Mouse (Mus musculus): ENCODE results near the gene Upk3b. TPM values are rescaled to one million over a fixed set of nuclear protein-coding genes. Genes with fewer than 3 reads are reported as not detected.

Gene Upk3b
- total RNA-seq (2023): not detected

DNA sequence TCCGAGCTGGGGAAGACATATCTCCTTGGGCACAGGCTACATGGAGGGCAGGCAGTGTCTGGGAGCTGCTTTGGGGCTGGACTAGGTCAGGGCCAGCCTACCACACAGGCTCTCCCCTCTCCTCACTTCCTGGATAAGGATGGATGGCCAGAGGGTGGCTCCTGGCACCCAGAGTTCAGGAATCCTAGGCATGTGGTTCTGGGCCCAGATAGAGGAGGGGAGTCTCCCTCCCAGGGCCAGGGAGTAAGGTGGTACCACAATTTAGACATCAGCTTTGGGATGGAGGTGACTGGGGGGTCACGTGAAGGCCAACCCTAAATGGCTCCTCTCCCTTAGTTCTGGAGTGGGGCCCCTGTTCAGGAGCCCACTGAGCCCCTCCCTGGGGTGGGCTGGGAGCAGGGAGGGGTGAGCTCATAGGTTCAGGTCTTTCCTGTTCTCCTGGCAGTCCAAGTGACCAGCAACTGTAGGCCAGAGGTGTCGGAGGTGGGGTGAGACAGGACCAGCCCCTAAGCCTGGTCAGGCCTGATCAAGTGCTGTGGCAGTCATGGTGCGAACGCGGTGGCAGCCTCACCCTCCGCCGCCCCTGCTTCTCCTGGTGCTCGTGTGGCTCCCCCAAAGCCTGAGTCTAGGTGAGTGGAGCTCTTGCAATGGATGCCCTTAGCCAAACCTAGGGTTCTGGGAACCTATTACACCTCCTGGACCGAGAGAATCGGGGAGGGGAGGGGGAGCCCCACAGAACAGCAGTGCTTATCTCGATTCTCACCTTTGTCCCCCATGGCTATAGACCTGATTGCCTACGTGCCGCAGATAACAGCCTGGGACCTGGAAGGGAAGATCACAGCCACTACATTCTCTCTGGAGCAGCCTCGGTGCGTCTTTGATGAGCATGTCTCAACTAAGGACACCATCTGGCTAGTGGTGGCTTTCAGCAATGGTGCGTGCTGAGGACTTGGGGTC lies at the start of gene Upk3b:
TSS of gene Upk3b (plus strand) at position 239 of the 957 bp plus-strand sequence.

DNA sequence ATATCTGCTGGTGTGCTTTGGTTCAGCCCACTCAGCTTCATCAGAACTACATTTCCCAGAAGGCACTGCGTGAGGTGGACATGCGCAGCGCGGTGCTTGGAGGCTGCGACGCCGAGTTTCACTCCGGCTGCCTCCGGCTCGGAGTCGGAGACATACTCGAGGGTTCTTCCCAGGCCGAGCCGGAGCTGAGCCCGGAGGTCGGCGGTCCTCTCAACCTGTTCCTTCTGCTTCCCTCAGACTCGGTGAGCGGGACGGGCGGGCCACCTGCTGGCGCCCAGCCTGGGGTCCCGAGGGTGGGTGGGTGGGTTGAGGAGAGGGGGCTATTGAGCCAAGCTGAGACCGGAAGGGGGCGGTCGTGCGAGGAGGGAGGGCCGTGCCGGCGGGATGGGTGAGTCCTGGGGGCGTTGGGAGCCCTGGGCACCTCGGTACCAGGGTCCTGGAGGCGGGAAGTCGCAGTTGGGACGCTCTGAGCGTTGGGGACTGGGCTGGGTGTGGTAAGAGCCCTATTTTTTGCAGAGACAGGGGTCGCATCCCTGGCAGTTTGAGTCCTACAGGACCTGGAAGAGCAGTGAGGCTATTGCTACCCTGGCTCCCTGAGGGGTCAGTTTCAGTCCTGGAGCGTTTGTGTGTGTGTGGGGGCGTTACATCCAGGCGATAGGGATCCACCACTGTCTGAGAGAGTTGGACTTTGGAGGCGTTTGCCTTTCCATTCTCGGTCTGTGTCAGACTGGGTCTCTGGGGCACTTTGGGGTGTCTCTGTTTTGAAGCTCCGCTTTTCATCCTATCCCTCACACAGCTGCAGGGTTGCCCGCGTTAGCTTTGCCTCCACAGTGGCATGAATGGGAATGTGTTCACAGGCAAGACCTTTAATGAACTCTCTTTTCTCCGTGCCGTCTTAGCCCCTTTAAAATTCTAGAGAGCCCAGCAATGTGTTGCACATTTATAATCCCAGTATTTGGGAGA lies 43.3 kb upstream of the Upk3b start, which contains the start of gene Dtx2:
TSS of gene Dtx2 (plus strand) at position 76 of the 963 bp plus-strand sequence.

GRCm38 (mm10) chr5:136054301-136055077 lies 16.2 kb downstream of the Upk3b start, which contains the start of gene Upk3bl:
Upk3bl (plus strand) TSS chr5:136054492.

DNA sequence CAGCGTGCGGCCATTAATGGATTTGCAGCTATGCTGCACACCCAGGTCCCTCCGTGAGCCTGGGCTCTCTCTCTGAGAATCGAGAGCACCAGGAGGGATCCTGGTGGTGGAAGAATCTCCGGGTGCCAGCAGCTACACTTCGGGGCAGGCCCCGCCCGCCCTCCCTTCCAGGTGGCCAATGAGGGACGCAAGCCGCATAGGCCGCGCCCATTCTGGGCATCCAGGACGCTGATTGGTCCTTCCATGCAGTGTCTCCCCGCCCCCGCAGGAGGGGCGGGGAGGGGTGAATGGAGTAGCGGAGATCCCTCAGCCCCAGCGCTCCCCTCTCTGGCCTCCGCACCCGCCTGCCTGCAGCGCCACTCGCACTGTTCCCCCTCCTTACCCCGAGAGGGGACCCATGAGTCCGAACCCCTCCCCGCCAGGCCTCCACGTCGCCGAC lies 45.4 kb downstream of the Upk3b start, which contains the start of gene Rasa4:
TSS of gene Rasa4 (plus strand) at position 248 of the 439 bp plus-strand sequence.

Other genes with a start within 250 kb of the Upk3b start
- gene Srrm3, start 231.6 kb upstream of the Upk3b start, total RNA-seq (2023): not detected
- not detected for gene Hspb1, start 150.6 kb upstream of the Upk3b start, total RNA-seq (2023)
- gene Ywhag, start 103.9 kb upstream of the Upk3b start, total RNA-seq (2023): 100 to 1,000 TPM; 108 to 112 TPM
- gene Ssc4d, start 64.0 kb upstream of the Upk3b start, total RNA-seq (2023): 1 to 10 TPM; 5.8 to 7.8 TPM
- gene Zp3, start 58.4 kb upstream of the Upk3b start, total RNA-seq (2023): not detected
- 10 to 100 TPM; 16.0 to 16.8 TPM for gene Dtx2, start 43.7 kb upstream of the Upk3b start, total RNA-seq (2023)
- not detected for gene Upk3bl, start 16.0 kb downstream of the Upk3b start, total RNA-seq (2023)
- 10 to 100 TPM; 26.6 to 29.9 TPM for gene Rasa4, start 45.4 kb downstream of the Upk3b start, total RNA-seq (2023)
- 10 to 100 TPM; 66.5 to 73.2 TPM for gene Polr2j, start 78.1 kb downstream of the Upk3b start, total RNA-seq (2023)
- gene Lrwd1, start 97.6 kb downstream of the Upk3b start, total RNA-seq (2023): 10 to 100 TPM; 41.1 to 41.6 TPM
- gene Alkbh4, start 97.7 kb downstream of the Upk3b start, total RNA-seq (2023): 10 to 100 TPM; 17.0 to 17.3 TPM
- gene Orai2, start 132.2 kb downstream of the Upk3b start, total RNA-seq (2023): 10 to 100 TPM; 69.8 to 71.9 TPM
- gene Prkrip1, start 160.5 kb downstream of the Upk3b start, total RNA-seq (2023): 10 to 100 TPM; 18.0 to 22.7 TPM
- 10 to 100 TPM; 15.4 to 20.4 TPM for gene Sh2b2, start 208.1 kb downstream of the Upk3b start, total RNA-seq (2023)